Mouse (Mus musculus) splenic B cell, adult 2 months (primary cell): ENCODE data around the gene Sephs2.

ENCODE experiments used
- DNase-seq: peaks from one replicate; pipeline ENCODE4 v3.0.0-alpha.2; 2011; ENCODE audit warnings: low read depth, low spot score
- H3K27me3 ChIP-seq: 2 replicates; pipeline ENCODE4 v1.6.1; 2012; ENCODE audit warnings: mild to moderate bottlenecking, low read length, moderate library complexity, mixed read lengths; ENCODE audit not compliant: control insufficient read depth, poor library complexity, insufficient read depth, severe bottlenecking
- H3K36me3 ChIP-seq: 2 replicates; pipeline ENCODE4 v1.6.1; 2012; ENCODE audit warnings: mild to moderate bottlenecking, low read length, moderate library complexity, mixed read lengths; ENCODE audit not compliant: control insufficient read depth, poor library complexity, insufficient read depth, severe bottlenecking

The Sephs2 gene

DNA sequence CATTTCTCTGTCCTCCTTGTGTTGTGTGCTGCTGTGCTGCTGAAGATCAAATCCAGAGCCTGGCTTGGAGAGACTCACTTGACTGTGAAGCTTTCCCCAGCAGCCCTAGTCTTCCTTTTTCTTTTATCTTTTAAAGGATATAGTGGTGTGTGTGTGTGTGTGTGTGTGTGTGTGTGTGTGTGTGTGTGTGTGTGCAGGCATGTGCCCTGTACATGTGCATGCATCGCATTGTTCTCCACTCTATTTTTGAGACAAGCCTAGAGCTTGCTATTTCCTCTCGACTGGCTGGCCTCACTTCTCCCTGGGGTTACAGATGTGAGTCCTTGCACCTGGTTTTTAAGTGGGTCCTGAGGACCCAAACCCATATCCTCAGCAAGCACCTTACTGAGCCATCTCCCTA, 8.3 kb upstream of the Sephs2 start:
- no peak for DNase-seq
- Histone ChIP-seq H3K27me3 (no peaks in the 10 kb centered on the region), H3K36me3 (no peaks in the 10 kb centered on the region)

DNA sequence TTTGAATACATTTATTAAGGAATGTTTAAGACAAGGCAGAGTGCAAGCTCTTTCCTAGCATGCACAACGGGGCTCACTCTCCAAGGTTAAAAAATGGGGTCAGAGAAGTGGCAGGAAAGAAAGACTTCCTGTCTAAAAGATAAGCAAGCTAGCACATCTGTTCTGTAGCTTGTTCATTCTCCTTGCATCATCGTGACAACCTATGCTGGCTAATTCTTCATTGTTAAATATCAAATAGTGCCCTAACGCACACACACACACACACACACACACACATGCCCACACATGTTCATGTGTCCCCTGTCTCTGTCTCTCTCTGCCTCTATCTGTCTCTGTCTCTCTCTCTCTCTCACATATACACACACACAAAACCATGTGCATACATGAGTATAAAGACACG, 7.3 kb upstream of the Sephs2 start:
- Histone ChIP-seq H3K27me3 (no peaks in the 10 kb centered on the region), H3K36me3 (no peaks in the 10 kb centered on the region)
- no peak for DNase-seq

DNA sequence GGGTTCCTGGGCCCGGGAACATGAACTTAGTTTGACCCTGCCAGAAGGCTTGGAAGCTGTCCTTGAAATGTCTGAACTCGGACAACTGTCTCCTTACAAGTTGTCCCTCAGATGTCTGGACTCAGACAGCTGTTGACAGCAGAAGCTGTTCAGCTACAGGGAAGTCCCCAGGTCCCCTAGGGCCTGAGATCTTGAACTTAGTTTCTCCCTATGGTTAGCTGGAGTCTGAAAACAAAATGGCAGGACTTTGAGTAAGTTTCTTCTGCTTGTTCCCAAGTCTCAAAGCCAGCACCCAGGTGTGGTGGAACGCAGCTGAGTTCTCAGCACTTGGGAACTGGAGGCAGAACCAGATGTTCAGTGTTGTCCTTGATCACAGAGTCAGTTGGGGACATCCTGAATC, 6.2 kb upstream of the Sephs2 start:
- Histone ChIP-seq H3K36me3 (no peaks in the 10 kb centered on the region), H3K27me3 (no peaks in the 10 kb centered on the region)
- DNase-seq, result no peak

GRCm38 (mm10) chr7:127278311-127278710, 4.5 kb upstream of the Sephs2 start:
- H3K36me3 ChIP-seq, result no peaks in the 10 kb centered on the region
- peak; percentile 81 for DNase-seq
- H3K27me3 ChIP-seq, result no peaks in the 10 kb centered on the region

- no peaks in the 10 kb centered on the region for H3K27me3 ChIP-seq
- no peak for DNase-seq
- H3K36me3 ChIP-seq, result no peaks in the 10 kb centered on the region; the same call in 1 of the 2 replicates
These were observed 2.7 kb upstream of the Sephs2 start for GRCm38 (mm10) chr7:127276519-127276961.

DNA sequence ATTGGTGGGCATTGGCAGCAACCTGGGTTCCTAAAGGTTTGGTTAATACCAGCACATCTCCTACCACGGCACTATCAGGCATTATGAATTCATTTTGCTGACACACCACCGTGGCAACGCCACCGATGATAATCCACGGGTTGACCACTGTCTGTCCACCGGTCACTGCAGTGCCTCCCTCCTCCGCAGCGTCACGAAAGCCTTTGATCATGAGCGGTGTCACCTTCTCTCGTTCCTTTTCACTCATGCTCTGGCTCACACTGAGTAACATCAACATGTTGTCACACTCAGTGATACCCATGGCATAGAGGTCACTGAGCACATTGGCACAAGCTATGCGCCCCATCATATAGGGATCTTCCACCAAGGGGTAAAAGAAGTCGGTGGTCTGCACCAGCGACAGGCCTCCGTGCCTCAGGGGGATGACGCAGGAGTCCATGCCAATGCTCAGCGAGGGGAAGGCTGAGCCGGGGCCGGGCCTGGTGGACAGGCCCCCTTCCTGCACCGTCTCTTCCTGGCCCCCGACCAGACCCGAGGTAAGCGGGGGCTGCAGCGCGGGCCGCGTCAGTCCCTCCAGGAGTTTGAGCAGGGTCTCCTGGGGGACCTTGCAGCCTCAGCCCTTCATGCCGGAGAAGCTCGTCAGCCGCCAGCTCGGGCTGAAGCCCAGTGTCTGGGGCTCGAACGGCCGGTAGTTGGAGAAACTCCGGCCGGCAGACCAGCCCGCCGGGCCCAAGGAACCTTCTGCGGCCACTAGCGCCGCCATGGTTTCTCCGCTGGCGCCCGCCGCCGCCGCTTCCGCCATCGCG, 534 bp downstream of the Sephs2 start:
- Histone ChIP-seq H3K27me3 (no peaks in the 10 kb centered on the region), H3K36me3 (peaks cover 4% of the 10 kb centered on the region; the same call in 1 of the 2 replicates)
- DNase-seq, result no peak

GRCm38 (mm10) chr7:127272566-127272965, 1.3 kb downstream of the Sephs2 start:
- Histone ChIP-seq H3K36me3 (peaks cover 4% of the 10 kb centered on the region; the same call in 1 of the 2 replicates), H3K27me3 (no peaks in the 10 kb centered on the region)
- no peak for DNase-seq

DNA sequence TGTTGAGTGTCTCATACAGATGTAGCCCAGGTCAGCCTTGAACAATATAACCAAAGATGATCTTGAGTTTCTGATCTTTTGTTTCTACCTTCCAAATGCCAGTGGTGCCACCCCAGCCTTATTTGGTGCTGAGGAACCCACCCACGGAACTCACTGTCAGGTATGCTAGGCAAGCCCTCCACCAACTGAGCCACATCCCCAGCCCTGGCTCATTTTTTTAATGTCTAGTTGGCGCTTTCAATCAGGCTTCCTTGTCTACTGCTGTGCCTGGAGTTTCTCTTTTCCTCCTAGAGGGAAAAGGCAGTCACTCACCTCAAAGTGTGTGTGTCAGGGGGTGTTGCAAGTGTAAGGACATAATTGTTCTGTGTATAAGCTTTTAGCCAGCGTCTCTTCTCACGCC, 2.8 kb downstream of the Sephs2 start:
- Histone ChIP-seq H3K36me3 (peaks cover 4% of the 10 kb centered on the region; the same call in 1 of the 2 replicates), H3K27me3 (no peaks in the 10 kb centered on the region)
- DNase-seq, result no peak

DNA sequence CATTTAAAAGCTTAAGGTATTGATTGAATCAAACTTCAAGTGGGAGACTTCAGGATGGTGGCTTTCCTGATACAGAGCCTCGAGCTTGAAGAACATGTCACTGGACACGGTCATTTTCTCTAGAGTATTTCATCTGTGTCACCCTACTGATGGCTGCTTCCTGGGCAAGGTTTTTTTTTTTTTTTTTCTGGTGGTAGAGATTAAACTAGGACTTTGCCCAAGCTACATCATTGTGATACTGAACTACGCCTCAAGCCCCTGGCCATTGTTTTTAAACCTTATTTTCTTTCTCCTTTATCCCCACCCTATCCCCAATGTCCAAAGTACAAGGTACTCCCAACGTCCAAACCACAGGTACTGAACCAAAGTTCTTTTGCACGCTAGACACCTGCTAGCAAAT, 3.2 kb downstream of the Sephs2 start:
- peaks cover 4% of the 10 kb centered on the region; the same call in 1 of the 2 replicates for H3K36me3 ChIP-seq
- no peak for DNase-seq
- H3K27me3 ChIP-seq, result no peaks in the 10 kb centered on the region

- DNase-seq, result no peak
- H3K27me3 ChIP-seq, result no peaks in the 10 kb centered on the region
- H3K36me3 ChIP-seq, result peaks cover 4% of the 10 kb centered on the region; the same call in 1 of the 2 replicates
These were observed 3.6 kb downstream of the Sephs2 start for GRCm38 (mm10) chr7:127270256-127270655.

GRCm38 (mm10) chr7:127263526-127263925, 10.3 kb downstream of the Sephs2 start:
- Histone ChIP-seq H3K36me3 (no peaks in the 10 kb centered on the region), H3K27me3 (no peaks in the 10 kb centered on the region)
- no peak for DNase-seq

- no peaks in the 10 kb centered on the region for H3K36me3 ChIP-seq
- H3K27me3 ChIP-seq, result no peaks in the 10 kb centered on the region
- no peak for DNase-seq
These were observed 11.5 kb downstream of the Sephs2 start for GRCm38 (mm10) chr7:127262218-127262961.

DNA sequence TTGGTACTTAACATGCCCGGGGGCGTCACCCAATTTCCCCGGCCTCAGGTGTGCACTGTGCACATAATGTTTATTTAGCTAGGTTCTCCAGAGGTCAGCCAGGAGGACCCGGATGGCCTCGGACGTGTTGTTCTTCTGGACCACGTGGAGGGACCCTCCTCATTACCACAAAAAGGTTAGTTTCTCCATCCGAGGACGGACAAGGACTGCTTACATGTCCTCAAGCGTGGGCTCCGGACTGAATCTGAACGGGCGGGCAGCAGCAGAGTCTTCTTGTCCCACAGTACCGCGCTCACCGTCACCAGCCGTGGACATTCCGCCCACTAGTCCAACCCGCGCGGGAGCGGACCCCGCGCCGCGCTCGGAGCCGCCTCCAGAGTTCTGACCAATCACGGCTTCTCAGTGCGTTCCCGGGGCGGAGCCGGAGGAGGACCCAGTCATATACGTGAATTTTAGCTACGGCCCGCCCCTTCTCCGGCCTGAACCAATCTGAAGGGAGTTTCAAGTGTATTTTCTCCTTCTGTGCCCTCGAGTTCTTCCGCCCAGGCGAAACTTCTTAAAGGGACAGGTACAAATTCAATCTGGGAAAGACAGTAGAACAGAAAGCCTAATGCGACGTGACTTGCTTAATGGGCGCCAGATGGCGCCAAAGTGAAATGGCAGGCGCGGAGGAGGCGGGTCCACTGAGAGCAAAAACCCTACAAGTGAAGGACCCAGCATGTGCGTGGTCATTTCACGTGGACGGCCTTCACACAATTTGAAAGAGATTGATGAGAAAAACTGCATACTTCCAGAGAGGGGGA, 13.3 kb downstream of the Sephs2 start, which contains the start of gene Dctpp1:
Gene Dctpp1, minus strand, starts transcription at position 401 of the 803 bp plus-strand sequence.
- H3K36me3 ChIP-seq, result no peaks in the 10 kb centered on the region
- no peaks in the 10 kb centered on the region for H3K27me3 ChIP-seq
- peak; percentile 98 for DNase-seq

DNA sequence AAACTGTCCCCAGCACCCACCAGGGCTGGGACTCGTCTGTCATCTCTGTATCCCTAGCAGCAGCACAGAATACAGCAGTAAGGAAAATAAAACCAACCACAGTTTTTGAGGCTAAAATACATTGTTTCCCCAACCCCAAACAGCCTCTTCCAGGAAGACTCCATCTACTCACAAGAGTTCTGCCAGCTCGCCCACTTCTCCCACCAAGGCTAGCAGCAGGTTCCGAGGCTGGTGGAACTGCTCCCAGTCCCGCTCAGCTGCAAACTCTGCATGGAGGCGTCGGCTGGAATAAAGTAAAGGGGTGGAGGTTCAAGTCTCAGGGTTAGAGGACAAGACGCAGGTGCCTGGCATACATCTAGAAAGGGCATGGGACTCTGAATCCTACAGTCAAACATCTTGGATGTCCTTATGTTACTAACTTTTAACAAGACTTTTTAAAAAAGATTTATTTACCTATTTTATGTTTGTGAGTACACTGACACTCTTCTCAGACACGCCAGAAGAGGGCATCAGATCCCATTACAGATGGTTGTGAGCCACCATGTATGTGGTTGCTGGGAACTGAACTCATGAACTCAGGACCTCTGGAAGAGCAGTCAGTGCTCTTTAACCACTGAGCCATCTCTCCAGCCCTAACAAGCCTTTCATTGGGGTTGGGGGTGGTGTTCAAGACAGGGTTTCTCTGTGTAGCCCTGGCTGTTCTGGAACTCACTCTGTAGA, 14.5 kb downstream of the Sephs2 start:
- DNase-seq, result no peak
- no peaks in the 10 kb centered on the region for H3K36me3 ChIP-seq
- H3K27me3 ChIP-seq, result no peaks in the 10 kb centered on the region
